Mouse (Mus musculus) embryonic facial prominence, embryonic 12.5 days (tissue): ENCODE results near the gene Cd72. TPM values are rescaled to one million over a fixed set of nuclear protein-coding genes. Genes with fewer than 3 reads are reported as not detected.

ENCODE experiments used
- ATAC-seq: fragments of 200-750 bp; cut with Nextera tagmentation; 2 replicates; pipeline ENCODE4 v1.8.0; 2017; ENCODE audit not compliant: insufficient number of reproducible peaks, insufficient read depth, low FRiP score, low TSS enrichment
- H3K27ac ChIP-seq: fragments of 300-500 bp; sonication (generic); 2 replicates; pipeline ENCODE4 v1.5.1; 2016; ENCODE audit warnings: mild to moderate bottlenecking
- H3K27me3 ChIP-seq: fragments of 300-500 bp; sonication (generic); 2 replicates; pipeline ENCODE4 v1.6.1; 2016; ENCODE audit warnings: mild to moderate bottlenecking, moderate library complexity
- H3K36me3 ChIP-seq: fragments of 300-500 bp; sonication (generic); 2 replicates; pipeline ENCODE4 v1.6.1; 2016; ENCODE audit warnings: mild to moderate bottlenecking
- H3K4me1 ChIP-seq: fragments of 300-500 bp; sonication (generic); 2 replicates; pipeline ENCODE4 v1.6.1; 2016
- H3K4me2 ChIP-seq: fragments of 300-500 bp; sonication (generic); replicated peaks from 2 replicates; pipeline ENCODE4 v1.6.1; 2016; ENCODE audit warnings: mild to moderate bottlenecking, moderate library complexity
- H3K4me3 ChIP-seq: fragments of 300-500 bp; sonication (generic); 2 replicates; pipeline ENCODE4 v1.5.1; 2016; ENCODE audit warnings: mild to moderate bottlenecking
- H3K9ac ChIP-seq: fragments of 300-500 bp; sonication (generic); 2 replicates; pipeline ENCODE4 v1.6.1; 2016; ENCODE audit warnings: mild to moderate bottlenecking, moderate library complexity
- H3K9me3 ChIP-seq: fragments of 300-500 bp; sonication (generic); 2 replicates; pipeline ENCODE4 v1.6.1; 2016; ENCODE audit warnings: mild to moderate bottlenecking, moderate library complexity
- WGBS: fragments of 180-500 bp; shearing (Covaris S2); methylation state at CpG from one replicate; pipeline ENCODE4 v1.1.7; 2016; 5-methylcytosine and 5-hydroxymethylcytosine counted together
- polyA plus RNA-seq: library from polyadenylated mRNA; unstranded; fragments of >200 nt; fragmentation: Nextera tagmentation; extraction: Ambion mirVana; gene quantifications from 2 replicates; pipeline ENCODE4 v1.2.1, GENCODE M21; 2016

The Cd72 gene
- polyA plus RNA-seq, 1 experiment from 2014 or later = 3.5 TPM

GRCm38 (mm10) chr4:43398014-43398413 is 56.4 kb downstream of the Cd72 start:
- H3K4me3 ChIP-seq = no peak overlapping the region
- no peak for ATAC-seq
- H3K36me3 ChIP-seq = no peaks in the 10 kb centered on the region
- H3K4me2 ChIP-seq = no peak overlapping the region
- H3K27me3 ChIP-seq = no peaks in the 10 kb centered on the region
- H3K4me1 ChIP-seq = peaks cover 61% of the 10 kb centered on the region
- H3K9ac ChIP-seq = no peak overlapping the region
- no peak overlapping the region for H3K27ac ChIP-seq
- H3K9me3 ChIP-seq = no peaks in the 10 kb centered on the region
- 34% methylated on average over 4 of the region's 4 CpGs for WGBS

Other genes with a start within 250 kb of the Cd72 start
- 0.32 and 0.56 TPM in 2 replicates for gene Atp8b5, start 187.5 kb downstream of the Cd72 start, polyA plus RNA-seq
- gene Rusc2, start 72.6 kb downstream of the Cd72 start, polyA plus RNA-seq = 15.7 and 18.1 TPM in 2 replicates
- gene Fam166b, start 25.5 kb downstream of the Cd72 start, polyA plus RNA-seq = 0.27 TPM in 1 of 2 replicates, not detected in the other
- 15.4 and 16.5 TPM in 2 replicates for gene Tesk1, start 12.7 kb downstream of the Cd72 start, polyA plus RNA-seq
- not detected in 2 replicates for gene Sit1, start 29.1 kb upstream of the Cd72 start, polyA plus RNA-seq
- gene Ccdc107, start 38.3 kb upstream of the Cd72 start, polyA plus RNA-seq = 57.4 and 62.3 TPM in 2 replicates
- 43.6 and 44.1 TPM in 2 replicates for gene Arhgef39, start 45.1 kb upstream of the Cd72 start, polyA plus RNA-seq
- 1.3 and 1.6 TPM in 2 replicates for gene Car9, start 52.3 kb upstream of the Cd72 start, polyA plus RNA-seq
- gene Tpm2, start 69.1 kb upstream of the Cd72 start, polyA plus RNA-seq = 151 and 177 TPM in 2 replicates
- gene Creb3, start 107.7 kb upstream of the Cd72 start, polyA plus RNA-seq = 43.5 and 49.9 TPM in 2 replicates
- gene Tln1, start 108.1 kb upstream of the Cd72 start, polyA plus RNA-seq = 71.0 and 73.9 TPM in 2 replicates
- gene Rgp1, start 124.1 kb upstream of the Cd72 start, polyA plus RNA-seq = 33.8 and 37.7 TPM in 2 replicates
- 32.0 and 34.0 TPM in 2 replicates for gene Gba2, start 124.2 kb upstream of the Cd72 start, polyA plus RNA-seq
- gene Msmp, start 129.9 kb upstream of the Cd72 start, polyA plus RNA-seq = 1.5 and 2.1 TPM in 2 replicates
- 25.1 and 29.7 TPM in 2 replicates for gene Npr2, start 177.3 kb upstream of the Cd72 start, polyA plus RNA-seq
- gene Spag8, start 199.0 kb upstream of the Cd72 start, polyA plus RNA-seq = 1.8 and 1.9 TPM in 2 replicates
- gene Hint2, start 201.8 kb upstream of the Cd72 start, polyA plus RNA-seq = 79.3 and 85.8 TPM in 2 replicates
- gene Tmem8b, start 214.3 kb upstream of the Cd72 start, polyA plus RNA-seq = 7.7 and 8.4 TPM in 2 replicates
- gene Fam221b, start 214.5 kb upstream of the Cd72 start, polyA plus RNA-seq = 2.4 and 2.6 TPM in 2 replicates
- gene Olfr70, start 246.2 kb upstream of the Cd72 start, polyA plus RNA-seq = not detected in 2 replicates